Mouse (Mus musculus) heart, postnatal 0 days (tissue): Measurements from ENCODE around the gene Tmem151b. TPM values are rescaled to one million over a fixed set of nuclear protein-coding genes. Genes with fewer than 3 reads are reported as not detected.
A peak's percentile ranks its signal among the peaks of the same experiment; 100 is the strongest.

Experiments
- ATAC-seq: fragments of 200-750 bp; cut with Nextera tagmentation; 2 replicates; pipeline ENCODE4 v1.8.0; 2017; ENCODE audit warnings: low read depth, moderate number of reproducible peaks, moderate library complexity; ENCODE audit not compliant: insufficient read depth
- DNase-seq: peaks from one replicate; pipeline ENCODE4 v3.0.0-alpha.2; 2016; ENCODE audit warnings: low spot score
- H3K27ac ChIP-seq: fragments of 300-500 bp; sonication (generic); 2 replicates; pipeline ENCODE4 v1.5.1; 2014; ENCODE audit warnings: low read depth, mild to moderate bottlenecking
- H3K27me3 ChIP-seq: fragments of 300-500 bp; sonication (generic); 2 replicates; pipeline ENCODE4 v1.6.1; 2014; ENCODE audit warnings: low read length, mixed read lengths; ENCODE audit not compliant: control insufficient read depth, insufficient read depth
- H3K36me3 ChIP-seq: fragments of 300-500 bp; sonication (generic); replicated peaks from 2 replicates; pipeline ENCODE4 v1.6.1; 2014; ENCODE audit warnings: low read length, mixed read lengths; ENCODE audit not compliant: control insufficient read depth, insufficient read depth
- H3K4me1 ChIP-seq: fragments of 300-500 bp; sonication (generic); 2 replicates; pipeline ENCODE4 v1.6.1; 2014; ENCODE audit warnings: antibody characterized with exemption; ENCODE audit not compliant: control insufficient read depth, insufficient read depth
- H3K4me2 ChIP-seq: fragments of 300-500 bp; sonication (generic); 2 replicates; pipeline ENCODE4 v1.6.1; 2014; ENCODE audit warnings: low read depth, mild to moderate bottlenecking, low read length, moderate library complexity
- H3K4me3 ChIP-seq: fragments of 300-500 bp; sonication (generic); 2 replicates; pipeline ENCODE4 v1.5.1; 2014; ENCODE audit warnings: low read depth, low read length
- H3K9ac ChIP-seq: fragments of 300-500 bp; sonication (generic); replicated peaks from 2 replicates; pipeline ENCODE4 v1.6.1; 2014; ENCODE audit warnings: low read depth, low read length, mixed read lengths
- H3K9me3 ChIP-seq: fragments of 300-500 bp; sonication (generic); replicated peaks from 2 replicates; pipeline ENCODE4 v1.6.1; 2016; ENCODE audit warnings: low read length; ENCODE audit not compliant: control insufficient read depth
- CTCF ChIP-seq: IDR thresholded peaks from 2 replicates; pipeline ENCODE4 v1.5.1; 2016; ENCODE audit warnings: antibody characterized with exemption, control low read depth, low read depth
- EP300 ChIP-seq: IDR thresholded peaks from 2 replicates; pipeline ENCODE4 v1.6.1; 2016; ENCODE audit warnings: antibody characterized with exemption, low read depth
- WGBS: fragments of 180-500 bp; shearing (Covaris S2); extraction: QIAGEN DNeasy Blood & Tissue Kit; methylation state at CpG from one replicate; pipeline ENCODE4 v1.1.7; 2014; 5-methylcytosine and 5-hydroxymethylcytosine counted together
- polyA plus RNA-seq: library from polyadenylated mRNA; unstranded; fragments of >200 nt; fragmentation: Nextera tagmentation; extraction: Ambion mirVana; gene quantifications from 2 replicates; pipeline ENCODE4 v1.2.1, GENCODE M21; 2015
- total RNA-seq: library from RNA; depleted of rRNA; stranded (reverse); fragments of >200 nt; gene quantifications from 2 replicates; pipeline ENCODE4 v1.2.3, GENCODE M21; 2014; ENCODE audit warnings: low replicate concordance

The Tmem151b gene
- total and polyA plus RNA-seq, 2 experiments from 2014 or later, result 0.04 to 0.95 TPM

DNA sequence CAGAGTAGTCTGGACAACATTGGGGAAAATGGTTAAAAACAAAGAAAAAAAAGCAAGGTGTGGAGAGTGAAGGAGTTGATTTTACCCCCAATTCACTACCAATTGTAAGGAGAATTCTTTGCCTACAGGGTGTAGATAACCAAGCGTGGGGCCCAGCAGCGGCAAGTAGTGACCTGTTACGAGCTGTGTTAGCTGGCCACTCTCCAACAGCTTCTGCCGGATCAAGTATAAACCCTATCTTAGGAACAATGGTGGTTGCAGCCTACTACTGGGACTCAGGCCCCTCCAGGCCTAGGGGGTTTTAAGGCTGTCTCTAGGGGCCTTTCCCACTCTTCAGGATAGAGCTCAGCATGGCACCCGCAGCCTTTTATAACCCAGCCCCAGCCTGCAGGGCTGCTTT is 28.8 kb upstream of the Tmem151b start:
- Histone ChIP-seq H3K36me3 (no peaks in the 10 kb centered on the region), H3K27ac (peak overlapping the region; percentile 82), H3K4me1 (peaks cover 20% of the 10 kb centered on the region; the same call in 1 of the 2 replicates), H3K27me3 (no peaks in the 10 kb centered on the region), H3K9ac (0 out of 2 replicates have a peak overlapping the region, but pooled peaks have one; percentile 29), H3K4me3 (no peak overlapping the region), H3K4me2 (no peak overlapping the region; the same call in 1 of the 2 replicates), H3K9me3 (no peaks in the 10 kb centered on the region)
- ATAC-seq (no peak), DNase-seq (no peak)
- TF ChIP-seq CTCF (no peak), EP300 (no peak)
- WGBS, result 17% methylated on average over 5 of the region's 5 CpGs

DNA sequence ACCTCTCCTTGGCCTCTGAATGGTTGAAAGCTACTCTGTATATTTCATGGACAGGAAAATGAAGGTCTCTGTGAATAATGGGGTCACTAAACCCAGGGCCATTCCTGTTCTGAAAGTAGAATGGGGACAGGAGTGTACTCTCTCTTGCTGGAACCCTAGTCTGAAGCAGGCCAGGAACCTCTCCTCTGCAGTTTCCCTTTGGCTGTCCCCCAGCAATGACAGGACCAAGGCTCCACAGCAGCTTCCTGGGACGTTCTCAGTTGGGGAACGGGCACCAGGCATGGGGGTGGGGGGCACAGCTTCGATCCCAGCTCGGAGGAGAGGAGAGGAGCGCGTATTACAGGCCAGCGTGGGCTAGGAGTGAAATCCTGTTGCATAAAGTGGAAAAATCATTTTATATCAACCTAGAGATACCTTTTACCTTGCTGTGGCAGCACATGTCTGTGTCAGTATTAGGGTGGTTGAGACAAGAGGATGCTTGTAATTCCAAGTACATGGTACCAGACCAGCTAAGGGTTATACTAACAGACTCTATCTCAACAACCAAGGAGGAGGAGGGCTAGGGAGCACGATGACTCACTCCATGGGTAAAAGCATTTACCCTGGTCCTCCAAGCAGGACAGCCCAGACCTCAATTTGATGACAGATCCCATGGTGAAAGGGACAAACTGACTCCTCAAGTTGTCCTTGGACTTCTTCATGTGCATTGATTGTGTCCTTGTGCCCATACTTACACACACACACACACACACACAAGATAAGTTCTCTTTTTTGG is 25.8 kb upstream of the Tmem151b start:
- no peak for ATAC-seq
- WGBS, result 88% methylated on average over 8 of the region's 8 CpGs

DNA sequence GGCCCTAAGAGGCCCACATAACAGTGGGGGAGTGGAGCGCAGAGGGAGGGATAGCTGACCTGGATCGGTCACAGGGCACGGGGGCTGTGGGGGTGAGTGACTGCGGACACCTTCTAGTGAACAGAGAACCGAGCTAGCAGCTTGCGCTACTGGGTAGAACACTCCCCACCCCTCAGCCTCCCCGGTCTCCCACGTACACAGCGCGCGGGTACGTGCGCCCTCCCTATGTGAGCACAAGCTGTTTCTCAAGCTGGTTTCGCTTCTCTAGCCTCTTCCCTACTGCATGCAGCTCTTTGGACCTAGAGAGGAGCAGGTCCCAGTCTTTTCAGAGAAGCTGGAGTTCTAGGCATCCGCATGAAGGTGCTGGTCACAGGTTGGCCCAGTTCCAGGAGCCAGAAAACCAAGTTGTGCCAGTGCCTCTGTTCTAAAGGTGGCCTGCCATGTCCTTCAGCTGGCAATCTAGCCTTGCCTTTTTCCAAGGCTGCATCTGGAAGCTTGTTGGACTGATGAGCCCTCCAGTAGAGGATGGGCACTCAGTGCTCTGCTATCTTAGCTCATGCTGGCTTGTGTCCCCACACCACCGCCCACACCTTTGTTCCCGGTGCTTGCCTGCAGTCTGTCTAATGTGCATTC is 24.8 kb upstream of the Tmem151b start:
- TF ChIP-seq CTCF (no peak), EP300 (0 out of 2 replicates have a peak, but pooled peaks have one; percentile 13)
- ATAC-seq, result peak; percentile 20
- peaks cover 21% of the 10 kb centered on the region; the same call in 1 of the 2 replicates for H3K4me1 ChIP-seq
- 2% methylated on average over 17 of the region's 17 CpGs for WGBS
- H3K4me3 ChIP-seq, result peak overlapping the region; percentile 94
- H3K27ac ChIP-seq, result peak overlapping the region; percentile 97
- no peaks in the 10 kb centered on the region for H3K9me3 ChIP-seq
- H3K4me2 ChIP-seq, result peak overlapping the region; percentile 77
- H3K9ac ChIP-seq, result peak overlapping the region; percentile 80
- no peaks in the 10 kb centered on the region for H3K27me3 ChIP-seq
- no peak for DNase-seq
- H3K36me3 ChIP-seq, result peaks cover 26% of the 10 kb centered on the region

More for the DNA sequence above, 25.8 kb upstream of the Tmem151b start:
- Histone ChIP-seq H3K27ac (peak overlapping the region; percentile 97), H3K36me3 (peaks cover 15% of the 10 kb centered on the region), H3K4me1 (peaks cover 21% of the 10 kb centered on the region; the same call in 1 of the 2 replicates), H3K27me3 (no peaks in the 10 kb centered on the region), H3K4me3 (no peak overlapping the region), H3K9me3 (no peaks in the 10 kb centered on the region), H3K4me2 (no peak overlapping the region), H3K9ac (no peak overlapping the region)
- DNase-seq, result no peak
- TF ChIP-seq CTCF (no peak), EP300 (no peak)

DNA sequence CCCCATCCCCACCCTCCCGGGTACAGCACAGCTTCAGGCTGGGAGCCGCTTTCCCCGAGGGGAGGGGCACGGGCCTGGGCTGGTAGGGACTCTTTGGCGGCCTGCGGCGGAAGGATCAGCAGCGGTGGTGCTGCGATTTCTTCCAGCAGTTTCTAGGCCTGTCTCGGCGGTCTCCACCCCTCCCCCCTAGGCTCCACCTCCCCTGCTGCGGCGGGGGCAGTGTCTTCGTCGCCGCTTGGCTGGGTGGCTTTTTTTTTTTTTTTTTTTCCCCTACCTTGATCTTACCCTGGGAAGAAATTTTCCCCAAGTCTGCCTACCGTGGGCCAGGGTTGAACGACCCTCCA is 24.3 kb upstream of the Tmem151b start:
- ATAC-seq, result peak; percentile 68
- Histone ChIP-seq H3K36me3 (peaks cover 31% of the 10 kb centered on the region), H3K4me3 (peak overlapping the region; percentile 94), H3K9me3 (no peaks in the 10 kb centered on the region), H3K9ac (peak overlapping the region; percentile 80), H3K4me1 (peaks cover 21% of the 10 kb centered on the region; the same call in 1 of the 2 replicates), H3K27me3 (no peaks in the 10 kb centered on the region), H3K4me2 (peak overlapping the region; percentile 77), H3K27ac (peak overlapping the region; percentile 97)
- peak; percentile 92 for DNase-seq
- WGBS, result 0% methylated on average over 17 of the region's 18 CpGs
- no peak for TF ChIP-seq CTCF
- TF ChIP-seq EP300, result peak; percentile 78; the same call in 1 of the 2 replicates

DNA sequence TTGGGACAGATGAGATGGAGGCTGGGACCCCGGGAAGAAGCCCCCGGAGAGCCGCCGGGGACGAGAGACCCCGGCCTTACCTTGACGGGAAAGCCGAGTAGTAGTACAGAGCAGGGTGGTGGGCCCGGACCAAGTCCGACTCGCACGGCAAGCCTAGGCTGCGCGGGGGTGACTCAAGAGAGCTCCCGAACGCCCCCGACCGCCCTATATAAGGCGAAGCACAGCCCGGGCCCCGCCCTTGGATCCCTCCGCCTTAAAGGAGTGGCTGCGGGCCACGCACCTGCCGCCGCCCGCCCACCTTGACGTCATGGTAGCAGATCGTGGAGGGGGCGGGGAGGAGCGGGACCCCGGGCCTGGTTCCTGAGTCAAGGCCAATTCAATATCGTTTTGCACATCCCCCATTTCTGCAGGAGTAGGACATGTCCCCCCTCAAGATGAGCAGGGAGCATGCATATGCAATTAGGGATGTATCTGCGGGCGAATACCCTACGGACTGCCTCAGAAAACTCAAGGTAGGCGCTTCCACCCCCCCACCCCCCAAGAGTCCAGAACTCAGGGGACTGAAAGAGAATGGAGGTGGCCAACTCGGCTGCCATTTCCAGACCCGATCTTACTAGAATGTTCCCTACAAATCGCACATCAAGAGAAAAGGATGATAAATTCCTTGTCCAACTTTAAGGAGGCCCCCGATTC is 23.8 kb upstream of the Tmem151b start, which contains the start of gene Hsp90ab1:
Gene Hsp90ab1, minus strand, starts transcription at position 185 of the 693 bp plus-strand sequence.
- Histone ChIP-seq H3K4me2 (peak within 1 kb of the TSS; percentile 77), H3K9me3 (no peaks in the 10 kb centered on the region), H3K9ac (peak within 1 kb of the TSS; percentile 91), H3K4me1 (peaks cover 15% of the 10 kb centered on the region; the same call in 1 of the 2 replicates), H3K27me3 (no peaks in the 10 kb centered on the region), H3K4me3 (peak within 1 kb of the TSS; percentile 94), H3K27ac (peak within 1 kb of the TSS; percentile 97), H3K36me3 (peaks cover 36% of the 10 kb centered on the region)
- DNase-seq (peak; percentile 96), ATAC-seq (peak; percentile 84)
- WGBS, result under 1% methylated on average over 40 of the region's 41 CpGs
- peak; percentile 41 for TF ChIP-seq EP300
- no peak for TF ChIP-seq CTCF
